Mouse (Mus musculus): Measurements from ENCODE around the gene Manba.

DNA sequence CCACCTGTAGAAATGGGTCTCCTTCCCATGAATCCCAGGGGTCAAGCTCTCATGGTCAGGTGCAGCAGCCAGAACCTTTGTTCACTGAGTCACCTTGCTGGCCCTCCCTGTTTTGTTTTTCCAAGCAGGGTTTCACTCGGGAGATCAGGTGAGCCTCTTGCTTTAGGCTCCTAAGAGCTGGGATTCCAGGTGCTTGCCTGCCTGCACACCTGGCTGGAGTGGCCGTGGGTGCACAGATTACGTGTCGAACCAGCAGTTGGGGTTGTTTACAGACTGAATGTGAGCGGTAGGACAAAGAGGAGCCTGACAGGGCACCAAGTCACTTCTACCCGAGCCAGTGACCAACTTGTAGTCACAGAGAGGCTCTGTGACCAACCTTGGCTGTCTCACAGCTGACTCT is 5.7 kb downstream of the Manba start:
- no peak for TF ChIP-seq CTCF (IDR thresholded peaks at IDR 0.05; ENCODE audit: low read depth)
- TF ChIP-seq EP300 (IDR thresholded peaks at IDR 0.05; ENCODE audit: low read depth) = no peak
